Mouse (Mus musculus): ENCODE data around the gene BC034090.
"Not testable (repeated sequence)": the region's sequence is repeated elsewhere in the genome, so short reads cannot be mapped to it uniquely, and the experiment has no call there.

Gene BC034090

DNA sequence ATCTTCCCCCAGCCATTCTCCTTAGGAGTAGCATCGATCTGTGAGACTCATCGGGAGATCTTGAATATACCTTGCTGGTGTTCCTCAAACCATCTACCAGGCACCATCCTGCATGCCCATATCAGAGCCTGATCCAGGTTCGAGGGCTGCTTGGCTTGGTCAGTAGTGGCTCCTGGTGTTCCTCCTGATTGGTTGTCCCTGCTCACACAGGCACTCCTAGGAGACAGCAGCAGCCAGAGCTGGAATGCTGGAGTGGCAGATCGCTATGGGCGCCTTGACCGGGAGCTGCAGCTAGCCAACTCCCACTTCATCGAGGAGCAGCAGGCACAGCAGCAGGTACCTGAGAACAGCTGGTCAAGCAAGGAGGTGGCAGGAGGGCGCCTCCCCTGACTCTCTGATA, 53.0 kb downstream of the BC034090 start:
- no peak for DNase-seq

DNA sequence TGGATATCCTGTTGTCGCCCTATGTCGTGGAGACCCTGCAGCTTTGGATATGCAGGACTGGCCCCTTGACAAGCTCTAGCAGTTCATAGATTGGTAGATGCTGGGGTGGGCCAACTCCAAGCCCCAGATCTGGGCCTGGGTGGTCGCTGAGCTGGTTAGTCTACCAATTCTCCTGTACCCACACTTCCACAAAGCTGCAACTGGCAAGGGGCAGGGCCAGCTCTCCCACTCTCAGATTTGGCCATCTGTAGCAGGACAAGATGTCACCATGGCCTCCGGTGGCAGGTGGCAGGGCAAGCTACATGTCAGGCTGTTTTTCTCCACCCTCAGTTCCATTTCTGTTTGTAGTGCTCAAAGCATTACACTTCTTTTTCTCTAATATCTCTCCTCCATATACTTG, 55.6 kb downstream of the BC034090 start:
- no peak for DNase-seq

DNA sequence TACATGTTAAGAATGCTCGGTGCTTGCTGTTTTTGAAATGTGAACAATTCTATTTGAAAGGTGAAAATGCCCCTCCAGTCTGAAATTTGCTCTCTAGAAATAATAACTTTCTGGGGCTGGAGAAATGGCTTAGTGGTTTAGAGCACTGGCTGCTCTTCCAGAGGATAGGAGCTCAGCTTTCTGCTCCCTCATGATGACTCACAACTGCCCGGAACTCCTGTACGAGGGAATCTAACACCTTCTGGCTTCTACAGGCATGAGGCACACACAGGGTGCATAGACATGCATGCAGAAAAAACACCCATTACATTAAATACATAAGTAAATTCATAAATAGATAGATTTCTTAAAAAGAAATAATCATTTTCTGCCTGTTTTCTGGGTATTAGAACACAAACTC, 60.1 kb downstream of the BC034090 start:
- no peak for DNase-seq

DNA sequence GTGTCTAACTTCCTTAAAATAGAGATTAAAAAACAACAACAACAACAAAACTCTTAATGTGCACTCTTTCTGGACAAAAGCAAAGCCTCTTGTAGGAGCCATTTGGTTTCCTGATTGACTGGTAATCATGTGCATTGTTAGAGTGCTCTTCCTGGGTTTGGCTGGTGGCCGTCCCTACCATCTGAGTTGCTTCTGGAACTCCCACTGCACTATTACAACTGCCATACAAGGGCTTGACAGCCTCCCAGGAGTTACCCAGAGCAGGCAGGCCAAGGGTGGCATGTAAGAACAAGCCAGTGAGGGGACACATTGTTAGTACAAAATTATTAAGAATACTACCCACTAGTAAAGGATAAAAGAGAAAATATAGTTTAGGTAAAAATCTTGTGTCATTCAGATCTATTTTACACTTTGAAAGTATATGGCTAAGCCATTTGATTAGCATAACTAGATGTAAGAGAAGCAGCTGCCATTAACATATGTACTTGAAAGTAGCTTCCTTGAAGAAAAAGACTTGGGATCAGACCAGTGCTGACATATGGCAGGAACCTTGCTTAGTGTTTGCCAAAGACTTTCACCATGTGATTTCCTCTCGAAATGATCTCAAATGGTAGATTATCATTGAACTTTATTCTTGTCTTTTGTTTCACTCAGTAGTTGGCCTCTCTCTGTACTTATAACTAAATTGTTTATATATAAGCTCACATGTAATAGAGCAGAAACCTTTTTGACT, 65.9 kb downstream of the BC034090 start:
- no peak for DNase-seq

DNA sequence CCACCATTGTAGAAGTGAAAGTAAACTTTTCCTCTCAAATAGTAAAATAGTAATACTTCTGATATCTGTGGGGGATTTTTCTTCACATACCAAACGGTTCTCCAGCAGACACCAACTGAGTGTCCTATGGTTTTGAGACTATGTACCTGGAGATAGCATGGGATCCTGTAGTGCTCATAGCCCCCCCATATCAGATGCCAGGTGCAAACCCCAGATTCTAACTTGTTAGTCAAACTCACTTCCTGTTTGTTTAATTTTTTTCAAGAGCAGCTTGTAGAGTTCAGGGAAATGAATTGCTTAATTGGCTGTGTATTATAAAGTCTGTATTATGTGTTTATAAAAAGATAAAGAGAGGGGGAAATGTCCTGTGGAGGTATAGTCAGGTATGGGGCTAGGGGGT, 69.8 kb downstream of the BC034090 start:
- no peak for DNase-seq

DNA sequence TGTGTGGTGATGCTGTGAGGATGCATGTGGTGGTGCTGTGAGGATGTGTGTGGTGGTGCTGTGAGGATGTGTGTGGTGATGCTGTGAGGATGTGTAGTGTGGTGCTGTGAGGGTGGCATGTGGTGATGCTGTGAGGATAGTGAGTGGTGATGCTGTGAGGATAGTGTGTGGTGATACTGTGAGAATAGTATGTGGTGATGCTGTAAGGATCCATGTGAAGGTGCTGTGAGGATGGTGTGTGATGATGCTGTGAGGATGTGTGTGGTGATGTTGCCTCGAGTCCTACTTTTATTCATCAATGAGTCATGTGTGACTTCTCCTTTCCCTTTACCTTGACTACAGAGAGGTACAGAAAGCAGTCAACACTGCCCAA, 70.6 kb downstream of the BC034090 start:
- DNase-seq = not testable (repeated sequence)

DNA sequence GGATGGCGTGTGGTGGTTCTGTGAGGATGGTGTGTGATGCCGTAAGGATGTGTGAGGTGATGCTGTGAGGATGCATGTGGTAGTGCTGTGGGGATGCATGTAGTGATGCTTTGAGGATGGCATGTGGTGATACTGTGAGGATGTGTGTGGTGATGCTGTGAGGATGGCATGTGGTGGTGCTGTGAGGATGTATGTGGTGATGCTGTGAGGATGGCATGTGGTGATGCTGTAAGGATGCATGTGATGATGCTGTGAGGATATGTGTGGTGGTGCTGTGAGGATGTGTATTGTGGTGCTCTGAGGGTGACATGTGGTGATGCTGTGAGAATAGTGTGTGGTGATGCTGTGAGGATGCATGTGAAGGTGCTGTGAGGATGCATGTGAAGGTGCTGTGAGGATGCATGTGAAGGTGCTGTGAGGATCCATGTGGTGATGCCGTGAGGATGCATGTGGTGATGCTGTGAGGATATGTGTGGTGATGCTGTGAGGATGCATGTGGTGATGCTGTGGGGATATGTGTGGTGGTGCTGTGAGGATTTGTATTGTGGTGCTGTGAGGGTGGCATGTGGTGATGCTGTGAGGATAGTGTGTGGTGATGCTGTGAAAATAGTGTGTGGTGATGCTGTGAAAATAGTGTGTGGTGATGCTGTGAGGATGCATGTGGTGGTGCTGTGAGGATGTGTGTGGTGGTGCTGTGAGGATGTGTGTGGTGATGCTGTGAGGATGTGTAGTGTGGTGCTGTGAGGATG, 71.2 kb downstream of the BC034090 start:
- DNase-seq = no peak

DNA sequence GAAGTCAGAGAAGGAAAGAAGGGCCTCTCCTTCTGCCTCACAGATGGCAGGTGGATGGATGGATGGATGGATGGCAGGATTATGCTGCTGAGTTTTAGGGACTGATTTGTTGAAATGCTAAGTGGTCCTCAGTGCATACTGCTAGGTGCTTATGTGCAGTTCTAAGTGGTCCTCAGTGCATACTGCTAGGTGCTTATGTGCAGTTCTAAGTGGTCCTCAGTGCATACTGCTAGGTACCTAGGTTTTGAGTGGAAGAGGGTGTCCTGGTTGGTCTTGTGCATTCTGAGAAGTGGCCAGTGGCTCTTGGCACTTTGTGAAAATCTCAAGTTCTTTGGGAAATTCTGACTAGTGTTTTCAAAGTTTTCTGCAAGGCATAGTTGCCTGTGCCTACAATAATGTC, 74.3 kb downstream of the BC034090 start:
- DNase-seq = no peak

DNA sequence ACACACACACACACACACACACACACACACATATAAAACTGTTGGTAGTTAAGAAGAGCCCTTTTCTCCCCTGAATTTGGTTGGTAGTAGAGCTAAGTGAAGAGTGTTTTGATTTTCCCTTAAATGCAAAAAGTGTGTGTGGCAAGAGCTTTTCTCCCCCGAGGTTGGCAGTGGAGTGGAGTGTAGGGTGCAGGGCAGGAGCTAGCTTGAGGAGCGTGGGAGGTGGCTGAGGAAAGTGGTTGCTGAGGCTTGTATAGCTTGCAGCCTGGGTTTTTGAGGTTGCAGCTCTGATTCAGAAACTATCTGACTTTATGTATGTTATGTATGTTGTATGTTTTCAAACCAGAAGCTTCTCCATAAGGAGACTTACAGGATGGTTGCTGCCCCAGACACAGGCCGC, 76.8 kb downstream of the BC034090 start:
- no peak for DNase-seq

Measured in kidney, postnatal 36 days (tissue).